In genomic region chr4:142088836-142089235, GRCm38 (mm10) we compare ENCODE assay signal across 27 mouse cellular contexts. TPM values are rescaled to one million over a fixed set of nuclear protein-coding genes. Genes with fewer than 3 reads are reported as not detected.
DNase-seq lines count a peak whose midpoint lies in the region; ATAC-seq and TF ChIP-seq lines count a peak whose summit lies in the region.
"Had no signal": no experiment of that assay in that cellular context is flagged by ENCODE, and none has a peak within 500 bp of the region (broad histone marks: within the 10 kb centered on the region; RNA-seq: fewer than 3 reads in every experiment).

No protein-coding gene starts in this region.

- 64% methylated on average over 6 of the region's 6 CpGs for WGBS in hindbrain, embryonic 11.5 days
- WGBS in hindbrain, embryonic 12.5 days = 73% methylated on average over 6 of the region's 6 CpGs
- WGBS in midbrain, embryonic 13.5 days = 67% methylated on average over 6 of the region's 6 CpGs
- WGBS in midbrain, embryonic 16.5 days = 68% methylated on average over 6 of the region's 6 CpGs

- no peak overlapping the region for H3K4me2 ChIP-seq in hindbrain, embryonic 11.5 days (replicated peaks; ENCODE audit: low read depth, low read length)
- H3K4me2 ChIP-seq in hindbrain, embryonic 12.5 days (replicated peaks) = no peak overlapping the region
- H3K4me2 ChIP-seq in midbrain, embryonic 13.5 days (replicated peaks) = no peak overlapping the region
- no peak overlapping the region for H3K4me2 ChIP-seq in midbrain, embryonic 16.5 days (ENCODE audit: low read length)
- H3K4me2 ChIP-seq in CH12.LX (ENCODE audit: insufficient read depth, low read depth, poor library complexity, severe bottlenecking) = peak overlapping the region; percentile 84
- H3K4me2 ChIP-seq: embryonic facial prominence, embryonic 13.5 days; heart, embryonic 12.5 days; heart, embryonic 15.5 days; hindbrain, embryonic 15.5 days had no signal

- H3K27ac ChIP-seq in hindbrain, embryonic 11.5 days (ENCODE audit: low read depth, low read length) = no peak overlapping the region
- no peak overlapping the region for H3K27ac ChIP-seq in hindbrain, embryonic 12.5 days
- H3K27ac ChIP-seq in midbrain, embryonic 13.5 days = peak overlapping the region; percentile 62; the same call in 1 of the 2 replicates
- no peak overlapping the region for H3K27ac ChIP-seq in midbrain, embryonic 16.5 days (ENCODE audit: low read length)
- H3K27ac ChIP-seq in CH12.LX (ENCODE audit: insufficient read depth, low read depth) = no peak overlapping the region
- H3K27ac ChIP-seq: embryonic facial prominence, embryonic 10.5 days; embryonic facial prominence, embryonic 13.5 days; gastrocnemius, adult 2 months; heart, embryonic 15.5 days; hindbrain, embryonic 10.5 days; hindbrain, embryonic 15.5 days had no signal

- no peak for TF ChIP-seq RAD21 in CH12.LX (IDR thresholded peaks at IDR 0.05; ENCODE audit: low read depth, low read length)

- no peak for TF ChIP-seq CTCF in CH12.LX (conservative IDR thresholded peaks at IDR 0.05 in 1 of 2, IDR thresholded peaks at IDR 0.05 in 1 of 2; ENCODE audit: low read depth in 2 of 2, low read length in 2 of 2)

- H3K4me1 ChIP-seq in hindbrain, embryonic 11.5 days (replicated peaks; ENCODE audit: control insufficient read depth, insufficient read depth, low read length) = peaks cover 7% of the 10 kb centered on the region
- peaks cover 12% of the 10 kb centered on the region for H3K4me1 ChIP-seq in hindbrain, embryonic 12.5 days
- H3K4me1 ChIP-seq in midbrain, embryonic 13.5 days (replicated peaks) = peaks cover 21% of the 10 kb centered on the region
- H3K4me1 ChIP-seq in midbrain, embryonic 16.5 days (ENCODE audit: control insufficient read depth, insufficient read depth, low read length) = peaks cover 8% of the 10 kb centered on the region; the same call in 1 of the 2 replicates
- H3K4me1 ChIP-seq in CH12.LX (ENCODE audit: control insufficient read depth in 1 of 2, insufficient read depth in 2 of 2) = peaks cover 7 to 34% of the 10 kb centered on the region in 2 experiments; a peak in 3 of 4 replicates

- H3K27me3 ChIP-seq in hindbrain, embryonic 11.5 days (ENCODE audit: control insufficient read depth, insufficient read depth, low read length) = peaks cover 17% of the 10 kb centered on the region
- peaks cover 40% of the 10 kb centered on the region for H3K27me3 ChIP-seq in hindbrain, embryonic 12.5 days
- peaks cover 32% of the 10 kb centered on the region for H3K27me3 ChIP-seq in midbrain, embryonic 13.5 days
- H3K27me3 ChIP-seq in midbrain, embryonic 16.5 days (ENCODE audit: control insufficient read depth, insufficient read depth, low read depth, low read length) = peaks cover 16% of the 10 kb centered on the region
- peaks cover 18% of the 10 kb centered on the region for H3K27me3 ChIP-seq in CH12.LX (replicated peaks)
- H3K27me3 ChIP-seq: Patski had no signal

- peak; percentile 17; the same call in 1 of the 2 replicates for ATAC-seq in hindbrain, embryonic 11.5 days (ENCODE audit: low FRiP score)
- no peak for ATAC-seq in hindbrain, embryonic 12.5 days (ENCODE audit: low FRiP score)
- no peak for ATAC-seq in midbrain, embryonic 13.5 days
- ATAC-seq in midbrain, embryonic 16.5 days = no peak
- ATAC-seq in activated CD4-positive, CD25-positive, alpha-beta regulatory T cell, adult 4 months = no peak
- ATAC-seq: forebrain, embryonic 14.5 days; forebrain, postnatal 0 days; Patski had no signal

- dilution Hi-C loops in CH12.LX (cut with MboI; ENCODE audit: extremely low pct_ligation_motif_present, extremely low pct_unique_long_range_greater_than_20kb, low sequenced_read_pairs) = no loop called here

- peak; percentile 73 for TF ChIP-seq EP300 in CH12.LX (IDR thresholded peaks at IDR 0.05; ENCODE audit: low read length)

- in situ Hi-C loops in CH12.LX (cut with MboI; ENCODE audit: low pct_ligation_motif_present, low pct_unique_long_range_greater_than_20kb, low sequenced_read_pairs) = loop anchor here (25.0 kb wide), 1 partner anchor 677 kb away; the partner anchor contains the start of genes Clcnkb and Hspb7

- no peak for TF ChIP-seq POLR2A in CH12.LX (IDR thresholded peaks at IDR 0.05; ENCODE audit: low read depth, low read length)

- DNase-seq in hindbrain, embryonic 11.5 days (ENCODE audit: low spot score) = no peak
- DNase-seq in A20 (ENCODE audit: low read depth, low spot score) (peak; percentile 45), CH12.LX (ENCODE audit: extremely low read depth) (peak; percentile 75)
- DNase-seq in spleen, adult 12 weeks (ENCODE audit: low spot score) = no peak
- DNase-seq: adrenal gland, adult 2 months; adrenal gland, postnatal 14 days; embryo, embryonic 11 days; forebrain, postnatal 0 days; gastrocnemius, adult 2 months; gastrocnemius, postnatal 14 days; heart, adult 18-20 months; heart, postnatal 10 days; heart, postnatal 36 days had no signal

- H3K36me3 ChIP-seq in hindbrain, embryonic 11.5 days (ENCODE audit: control insufficient read depth, insufficient read depth, low read length) = no peaks in the 10 kb centered on the region
- no peaks in the 10 kb centered on the region for H3K36me3 ChIP-seq in hindbrain, embryonic 12.5 days
- H3K36me3 ChIP-seq in midbrain, embryonic 13.5 days = no peaks in the 10 kb centered on the region
- H3K36me3 ChIP-seq in midbrain, embryonic 16.5 days (ENCODE audit: control insufficient read depth, insufficient read depth, low read length) = no peaks in the 10 kb centered on the region
- H3K36me3 ChIP-seq in CH12.LX (replicated peaks in 1 of 2; ENCODE audit: control insufficient read depth in 1 of 2, insufficient read depth in 1 of 2, low read length in 1 of 2) = no peaks in the 10 kb centered on the region
- H3K36me3 ChIP-seq: embryonic facial prominence, embryonic 10.5 days; embryonic facial prominence, embryonic 13.5 days; G1E; heart, embryonic 12.5 days; heart, embryonic 15.5 days; hindbrain, embryonic 10.5 days; hindbrain, embryonic 15.5 days had no signal

- no peaks in the 10 kb centered on the region for H3K79me2 ChIP-seq in CH12.LX (replicated peaks; ENCODE audit: control insufficient read depth, extremely low read depth, insufficient read depth, poor library complexity, severe bottlenecking)

- no peak overlapping the region for H3K4me3 ChIP-seq in hindbrain, embryonic 11.5 days (ENCODE audit: low read depth, low read length)
- no peak overlapping the region for H3K4me3 ChIP-seq in hindbrain, embryonic 12.5 days
- no peak overlapping the region for H3K4me3 ChIP-seq in midbrain, embryonic 13.5 days (replicated peaks)
- H3K4me3 ChIP-seq in midbrain, embryonic 16.5 days (ENCODE audit: low read depth, low read length) = no peak overlapping the region
- H3K4me3 ChIP-seq in CH12.LX (replicated peaks in 1 of 3; ENCODE audit: low read depth in 2 of 3, low read length in 2 of 3, poor library complexity in 1 of 3) = no peak overlapping the region
- H3K4me3 ChIP-seq: embryonic facial prominence, embryonic 10.5 days; embryonic facial prominence, embryonic 13.5 days; erythroblast, embryonic 14.5 days; gastrocnemius, adult 2 months; heart, embryonic 12.5 days; heart, embryonic 15.5 days; hindbrain, embryonic 10.5 days; hindbrain, embryonic 15.5 days had no signal

- no peaks in the 10 kb centered on the region for H3K9me3 ChIP-seq in hindbrain, embryonic 11.5 days (ENCODE audit: control insufficient read depth, low read length)
- H3K9me3 ChIP-seq in hindbrain, embryonic 12.5 days (replicated peaks) = no peaks in the 10 kb centered on the region
- H3K9me3 ChIP-seq in midbrain, embryonic 13.5 days = no peaks in the 10 kb centered on the region
- no peaks in the 10 kb centered on the region for H3K9me3 ChIP-seq in midbrain, embryonic 16.5 days (replicated peaks; ENCODE audit: control insufficient read depth, low read length, poor library complexity, severe bottlenecking)
- H3K9me3 ChIP-seq in CH12.LX (replicated peaks; ENCODE audit: low read length) = peaks cover 3% of the 10 kb centered on the region
- H3K9me3 ChIP-seq: embryonic facial prominence, embryonic 10.5 days; embryonic facial prominence, embryonic 13.5 days; heart, embryonic 12.5 days; heart, embryonic 15.5 days; hindbrain, embryonic 10.5 days; hindbrain, embryonic 15.5 days had no signal

- no peak overlapping the region for H3K9ac ChIP-seq in hindbrain, embryonic 11.5 days (ENCODE audit: low read depth, low read length)
- H3K9ac ChIP-seq in hindbrain, embryonic 12.5 days = no peak overlapping the region
- no peak overlapping the region for H3K9ac ChIP-seq in midbrain, embryonic 13.5 days (replicated peaks)
- no peak overlapping the region for H3K9ac ChIP-seq in midbrain, embryonic 16.5 days (ENCODE audit: low read depth, low read length)
- H3K9ac ChIP-seq in CH12.LX (ENCODE audit: insufficient read depth, low read depth) = no peak overlapping the region
- H3K9ac ChIP-seq: embryonic facial prominence, embryonic 13.5 days; forebrain, postnatal 0 days; heart, embryonic 12.5 days; heart, embryonic 15.5 days; hindbrain, embryonic 15.5 days had no signal

TF ChIP-seq in CH12.LX, 34 proteins besides CTCF, POLR2A, EP300 and RAD21 (continues in another document):
- TF ChIP-seq ETS1 (conservative IDR thresholded peaks at IDR 0.05; ENCODE audit: low read depth, low read length) = peak; percentile 77
- no peak for TF ChIP-seq ELF1 (IDR thresholded peaks at IDR 0.05; ENCODE audit: low read depth, low read length)
- 0 out of 2 replicates have a peak, but pooled peaks have one; percentile 25 for TF ChIP-seq JUND (conservative IDR thresholded peaks at IDR 0.05; ENCODE audit: low read depth, low read length)
- no peak for TF ChIP-seq NRF1 (IDR thresholded peaks at IDR 0.05; ENCODE audit: low read depth, low read length)
- TF ChIP-seq MYC (IDR thresholded peaks at IDR 0.05; ENCODE audit: low read depth, low read length) = no peak
- TF ChIP-seq MAZ (IDR thresholded peaks at IDR 0.05; ENCODE audit: low read depth, low read length) = no peak
- peak; percentile 87 for TF ChIP-seq IRF4 (IDR thresholded peaks at IDR 0.05; ENCODE audit: low read depth, low read length)
- 0 out of 2 replicates have a peak, but pooled peaks have one; percentile 28 for TF ChIP-seq RCOR1 (conservative IDR thresholded peaks at IDR 0.05; ENCODE audit: low read depth, low read length)
- TF ChIP-seq MEF2A (IDR thresholded peaks at IDR 0.05; ENCODE audit: borderline replicate concordance, low read depth, low read length) = peak; percentile 71
- TF ChIP-seq MAFK (IDR thresholded peaks at IDR 0.05; ENCODE audit: insufficient replicate concordance, low read length) = peak; percentile 94

RNA-seq across cellular contexts. Expression of gene Tmem51, which starts 4.7 kb away (rescaled TPM):
- 7.3 and 8.1 TPM in 2 replicates for polyA plus RNA-seq in hindbrain, embryonic 11.5 days (2014; fragmentation: Nextera tagmentation; extraction: Ambion mirVana)
- 7.1 and 8.7 TPM in 2 replicates for polyA plus RNA-seq in hindbrain, embryonic 12.5 days (2016; fragmentation: Nextera tagmentation; extraction: Ambion mirVana)
- polyA plus RNA-seq in midbrain, embryonic 13.5 days (2015; fragmentation: Nextera tagmentation; extraction: Ambion mirVana) = 5.7 and 6.4 TPM in 2 replicates
- 6.9 and 7.1 TPM in 2 replicates for polyA plus RNA-seq in midbrain, embryonic 16.5 days (2015; fragmentation: Nextera tagmentation; extraction: Ambion mirVana)
- total RNA-seq in CH12.LX (2012; rRNA removed) = 1.1 and 1.4 TPM in 2 replicates
- total RNA-seq in CH12.LX (2014; rRNA removed) = 6.6 and 8.0 TPM in 2 replicates
- polyA plus RNA-seq in CH12.LX (2012; ENCODE audit: insufficient read length, low read depth) = 8.0 and 8.5 TPM in 2 replicates
- 1 to 10 TPM in 1 of 2 experiments, under 1 TPM in 1; 0.24 to 1.5 TPM for polyA plus RNA-seq in activated CD4-positive, CD25-positive, alpha-beta regulatory T cell, adult 4 months (2017; shearing (Covaris generic))
- polyA plus RNA-seq: G1E had no signal

Comparison
In these comparisons a context has a peak if more than half of its experiments do, and no peak if none do; other contexts are left out.
1. DNase-seq: peak in A20 (single experiment) and CH12.LX (single experiment); none in hindbrain, embryonic 11.5 days (single experiment) and spleen, adult 12 weeks (single experiment).